Mouse (Mus musculus) small intestine, adult 2 months (tissue): Measurements from ENCODE around the gene Fads3. TPM values are rescaled to one million over a fixed set of nuclear protein-coding genes. Genes with fewer than 3 reads are reported as not detected.

Experiments
- H3K27ac ChIP-seq: fragments of 200-500 bp; 2 replicates; pipeline ENCODE4 v1.5.1; 2012; ENCODE audit warnings: low read depth, low read length, control low read depth, inconsistent platforms; ENCODE audit not compliant: insufficient read depth
- H3K27me3 ChIP-seq: fragments of 200-500 bp; 2 replicates; pipeline ENCODE4 v1.6.1; 2012; ENCODE audit warnings: mild to moderate bottlenecking, moderate library complexity, low read length, inconsistent platforms; ENCODE audit not compliant: control insufficient read depth, insufficient read depth
- H3K36me3 ChIP-seq: fragments of 200-500 bp; 2 replicates; pipeline ENCODE4 v1.6.1; 2012; ENCODE audit warnings: mild to moderate bottlenecking, low read length, control low read depth, inconsistent platforms; ENCODE audit not compliant: control insufficient read depth, insufficient read depth
- H3K4me1 ChIP-seq: fragments of 200-500 bp; 2 replicates; pipeline ENCODE4 v1.6.1; 2012; ENCODE audit warnings: low read length, inconsistent platforms, mixed read lengths; ENCODE audit not compliant: control insufficient read depth, insufficient read depth, insufficient read length
- H3K4me3 ChIP-seq: fragments of 200-500 bp; 2 replicates; pipeline ENCODE4 v1.5.1; 2012; ENCODE audit warnings: low read depth, mild to moderate bottlenecking, control low read depth, inconsistent platforms, low read length, moderate library complexity
- CTCF ChIP-seq: fragments of 200-500 bp; IDR thresholded peaks from 2 replicates; pipeline ENCODE4 v1.5.1; 2012; ENCODE audit warnings: low read depth, mild to moderate bottlenecking, control low read depth, inconsistent platforms, low read length, moderate library complexity, mixed read lengths; ENCODE audit not compliant: insufficient replicate concordance, insufficient read length; ENCODE audit errors: extremely low read depth
- POLR2A ChIP-seq: fragments of 200-500 bp; IDR thresholded peaks from 2 replicates; pipeline ENCODE4 v1.6.1; 2012; ENCODE audit warnings: low read depth, mild to moderate bottlenecking, control low read depth, inconsistent platforms, low read length, moderate library complexity
- WGBS: fragments of 180-500 bp; shearing (Covaris S2); methylation state at CpG from one replicate; pipeline ENCODE4 v1.1.7; 2018; 5-methylcytosine and 5-hydroxymethylcytosine counted together
- polyA plus RNA-seq: library from polyadenylated mRNA; depleted of rRNA; stranded (reverse); fragments of >200 nt; gene quantifications from 2 replicates; pipeline ENCODE4 v1.2.3, GENCODE M21; 2012

Gene Fads3
- polyA plus RNA-seq, 1 experiment: 7.6 TPM

DNA sequence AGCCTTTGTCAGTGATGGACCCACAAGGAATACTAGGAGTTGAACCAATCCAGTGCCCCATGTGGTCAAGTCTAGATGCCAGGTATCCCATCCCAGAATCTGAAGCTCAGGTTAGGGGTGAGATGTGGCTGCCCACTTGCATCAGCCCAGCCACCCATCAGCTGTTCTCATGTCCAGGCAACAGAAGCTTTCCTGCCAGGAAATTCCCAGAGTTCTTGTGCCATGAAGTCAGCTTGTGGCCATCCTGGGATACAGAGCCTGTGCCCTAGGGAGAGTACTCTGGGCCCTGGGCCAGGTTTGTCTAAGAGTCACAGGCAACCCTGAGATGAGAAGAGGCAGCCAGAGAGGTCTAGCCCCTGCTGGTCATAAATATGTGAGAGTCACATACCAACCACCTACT, 2.3 kb downstream of the Fads3 start:
- TF ChIP-seq CTCF (no peak), POLR2A (no peak)
- H3K4me1 ChIP-seq: peaks cover 29% of the 10 kb centered on the region
- H3K27ac ChIP-seq: no peak overlapping the region
- no peak overlapping the region for H3K4me3 ChIP-seq
- H3K27me3 ChIP-seq: peaks cover 3% of the 10 kb centered on the region; the same call in 1 of the 2 replicates
- no peaks in the 10 kb centered on the region for H3K36me3 ChIP-seq

DNA sequence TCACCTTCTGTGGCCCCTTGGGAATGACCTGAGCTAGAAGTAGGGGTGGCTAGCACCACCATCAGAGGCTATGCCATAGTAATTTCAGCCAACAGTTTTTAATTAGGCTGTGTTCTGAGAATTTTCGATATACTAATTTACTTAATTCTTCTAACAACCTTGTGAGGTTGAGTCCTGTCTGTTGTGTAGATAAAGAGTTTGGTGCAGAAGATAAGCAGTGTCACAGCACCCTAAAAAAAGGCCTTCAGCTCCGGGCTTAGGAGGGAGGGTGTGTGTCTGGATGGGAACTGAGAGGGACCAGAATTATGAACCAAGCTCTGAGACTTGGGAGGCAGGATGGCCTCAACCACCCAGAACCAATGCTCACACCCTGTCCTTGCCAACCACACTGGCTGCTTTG, 4.3 kb downstream of the Fads3 start:
- no peaks in the 10 kb centered on the region for H3K36me3 ChIP-seq
- H3K4me3 ChIP-seq: no peak overlapping the region
- 75% methylated on average over 2 of the region's 2 CpGs for WGBS
- no peak overlapping the region for H3K27ac ChIP-seq
- H3K27me3 ChIP-seq: peaks cover 3% of the 10 kb centered on the region; the same call in 1 of the 2 replicates
- no peak for TF ChIP-seq CTCF
- no peak for TF ChIP-seq POLR2A
- peaks cover 36% of the 10 kb centered on the region for H3K4me1 ChIP-seq

DNA sequence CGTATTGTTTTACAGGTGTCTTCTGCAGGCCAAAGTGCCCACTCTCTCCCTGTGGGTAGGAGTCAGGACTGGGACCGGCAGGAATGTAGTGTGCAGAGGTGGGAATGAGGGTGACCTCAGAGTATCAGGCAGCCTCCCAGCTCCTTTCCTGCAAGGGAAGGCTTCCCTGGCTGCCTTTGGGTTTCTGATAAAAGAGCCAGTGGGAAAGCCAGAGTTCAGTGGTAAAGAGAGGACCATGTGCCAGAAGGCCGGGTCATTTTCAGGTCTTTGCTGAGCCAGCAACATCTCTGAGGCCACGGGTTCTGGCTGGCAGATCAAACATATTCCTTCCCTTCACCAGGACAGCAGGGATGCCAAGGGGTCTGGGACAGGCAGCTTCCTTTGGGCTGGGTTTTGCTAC, 5.0 kb downstream of the Fads3 start:
- no peak overlapping the region for H3K4me3 ChIP-seq
- H3K27ac ChIP-seq: no peak overlapping the region
- H3K4me1 ChIP-seq: peaks cover 39% of the 10 kb centered on the region
- H3K27me3 ChIP-seq: peaks cover 1% of the 10 kb centered on the region; the same call in 1 of the 2 replicates
- TF ChIP-seq CTCF: no peak
- no peak for TF ChIP-seq POLR2A
- H3K36me3 ChIP-seq: no peaks in the 10 kb centered on the region
- WGBS: 40% methylated on average over 4 of the region's 4 CpGs

DNA sequence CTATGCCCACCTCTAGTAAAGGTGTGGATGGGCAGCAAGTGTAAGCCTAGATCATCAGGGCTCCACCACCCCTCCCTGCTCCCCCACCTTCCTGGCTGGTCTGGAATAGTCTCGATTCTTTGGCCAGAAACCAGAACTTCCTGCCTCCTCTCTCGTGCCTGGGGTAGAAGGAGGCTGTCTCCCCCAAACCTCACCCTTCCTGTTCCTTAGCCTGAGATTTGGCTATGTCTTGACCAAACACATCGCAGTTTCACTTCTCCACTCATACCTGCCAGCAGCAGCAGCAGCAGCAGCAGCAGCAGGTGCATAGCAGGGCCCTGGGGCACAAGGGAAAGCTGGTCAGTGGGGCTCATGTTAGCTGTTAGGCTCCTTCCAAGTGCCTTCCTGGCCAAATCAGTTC, 5.6 kb downstream of the Fads3 start:
- 10% methylated on average over 3 of the region's 3 CpGs for WGBS
- H3K36me3 ChIP-seq: no peaks in the 10 kb centered on the region
- TF ChIP-seq CTCF (no peak), POLR2A (no peak)
- H3K27me3 ChIP-seq: no peaks in the 10 kb centered on the region
- no peak overlapping the region for H3K4me3 ChIP-seq
- H3K4me1 ChIP-seq: peaks cover 36% of the 10 kb centered on the region
- no peak overlapping the region for H3K27ac ChIP-seq

DNA sequence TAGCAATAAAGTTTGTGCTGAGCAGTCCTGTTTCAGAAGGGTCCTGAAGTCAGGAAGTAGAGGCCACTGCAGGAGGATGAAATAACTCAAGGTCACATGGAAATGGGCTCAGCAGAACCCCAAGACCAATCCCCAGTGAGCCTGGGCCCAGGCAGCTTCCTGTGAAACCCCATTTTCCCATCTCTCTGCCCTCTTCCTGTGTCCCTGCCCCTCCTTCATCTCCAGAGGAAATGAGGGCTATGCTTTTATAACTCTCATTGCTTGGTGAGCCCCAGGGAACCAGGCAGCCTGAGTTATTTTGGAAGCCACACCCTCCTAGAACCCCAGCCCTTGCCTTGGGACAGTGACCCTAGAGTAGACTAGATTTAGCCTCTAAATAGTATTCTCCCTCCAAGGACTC, 8.2 kb downstream of the Fads3 start:
- H3K36me3 ChIP-seq: no peaks in the 10 kb centered on the region
- H3K27ac ChIP-seq: no peak overlapping the region
- no peaks in the 10 kb centered on the region for H3K27me3 ChIP-seq
- TF ChIP-seq CTCF: no peak
- no peak for TF ChIP-seq POLR2A
- no peak overlapping the region for H3K4me3 ChIP-seq
- peaks cover 34% of the 10 kb centered on the region; the same call in 1 of the 2 replicates for H3K4me1 ChIP-seq

DNA sequence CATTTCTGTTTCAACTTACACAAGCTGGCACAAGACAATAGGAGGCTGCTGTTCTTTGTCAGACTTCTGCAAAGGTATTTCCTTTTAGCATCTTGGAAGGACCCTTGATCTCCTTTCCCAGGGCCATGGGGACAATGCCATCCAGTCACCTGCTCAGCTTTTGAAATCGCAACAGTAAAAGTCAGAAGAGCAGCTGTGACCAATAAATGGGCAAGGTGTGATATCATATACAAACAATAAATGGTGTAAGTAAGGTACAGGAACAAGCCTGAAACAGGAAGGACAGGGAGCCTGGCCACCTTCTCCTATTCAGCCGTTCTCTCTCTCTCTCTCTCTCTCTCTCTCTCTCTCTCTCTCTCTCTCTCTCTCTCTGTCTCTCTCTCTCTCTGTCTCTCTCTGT, 9.1 kb downstream of the Fads3 start:
- TF ChIP-seq POLR2A (no peak), CTCF (no peak)
- H3K4me1 ChIP-seq: peaks cover 34% of the 10 kb centered on the region; the same call in 1 of the 2 replicates
- H3K27me3 ChIP-seq: no peaks in the 10 kb centered on the region
- WGBS: 10% methylated on average over 2 of the region's 2 CpGs
- H3K4me3 ChIP-seq: no peak overlapping the region
- H3K36me3 ChIP-seq: no peaks in the 10 kb centered on the region
- H3K27ac ChIP-seq: peak overlapping the region; percentile 40

DNA sequence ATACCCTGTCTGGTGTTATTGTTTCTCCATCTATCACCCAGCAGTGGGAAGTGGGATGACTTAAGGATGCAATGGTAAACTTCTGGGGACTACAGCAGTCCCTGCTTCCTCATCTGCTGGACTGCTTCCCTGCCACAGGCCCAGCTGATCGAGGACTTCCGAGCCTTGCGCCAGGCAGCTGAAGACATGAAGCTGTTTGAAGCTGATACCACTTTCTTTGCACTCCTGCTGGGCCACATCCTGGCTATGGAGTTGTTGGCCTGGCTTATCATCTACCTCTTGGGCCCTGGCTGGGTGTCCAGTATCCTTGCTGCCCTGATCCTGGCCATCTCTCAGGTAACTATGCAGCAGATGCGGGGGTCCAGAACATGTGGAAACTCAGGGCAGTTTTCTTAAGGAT, 11.3 kb downstream of the Fads3 start:
- WGBS: 87% methylated on average over 4 of the region's 4 CpGs

DNA sequence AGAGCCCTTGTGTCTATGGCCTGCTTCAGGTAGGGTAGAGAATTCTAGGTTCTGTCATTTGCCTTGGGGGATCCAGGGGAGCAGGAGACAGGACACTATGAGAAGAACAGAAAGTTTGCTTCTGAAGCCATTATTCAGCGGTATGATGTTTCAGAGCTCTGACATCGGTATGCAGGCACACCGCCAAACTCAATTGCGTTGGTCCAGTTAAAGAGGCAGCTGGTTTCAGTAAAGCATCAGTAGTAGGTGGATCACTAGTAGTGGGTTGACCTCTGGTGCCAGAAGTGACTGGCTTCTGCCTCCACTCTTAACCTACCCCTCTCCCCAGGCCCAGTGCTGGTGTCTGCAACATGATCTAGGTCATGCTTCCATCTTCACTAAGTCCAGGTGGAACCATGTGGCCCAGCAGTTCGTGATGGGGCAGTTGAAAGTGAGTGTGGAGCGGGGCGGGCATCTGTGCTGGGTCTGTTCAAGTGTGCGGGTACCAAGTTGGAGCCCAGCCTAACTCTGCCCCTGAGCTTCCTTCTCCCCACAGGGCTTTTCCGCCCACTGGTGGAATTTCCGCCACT, 12.4 kb downstream of the Fads3 start:
- H3K27me3 ChIP-seq: no peaks in the 10 kb centered on the region
- H3K4me3 ChIP-seq: no peak overlapping the region
- H3K4me1 ChIP-seq: peaks cover 49% of the 10 kb centered on the region
- H3K27ac ChIP-seq: no peak overlapping the region
- TF ChIP-seq CTCF (no peak), POLR2A (no peak)
- 83% methylated on average over 10 of the region's 10 CpGs for WGBS
- H3K36me3 ChIP-seq: no peaks in the 10 kb centered on the region

More for the DNA sequence above, 11.3 kb downstream of the Fads3 start:
- H3K27ac ChIP-seq: no peak overlapping the region
- TF ChIP-seq CTCF: no peak
- TF ChIP-seq POLR2A: no peak
- H3K4me3 ChIP-seq: no peak overlapping the region
- H3K36me3 ChIP-seq: no peaks in the 10 kb centered on the region
- no peaks in the 10 kb centered on the region for H3K27me3 ChIP-seq
- peaks cover 44% of the 10 kb centered on the region for H3K4me1 ChIP-seq
